Mouse (Mus musculus) MEL (cell line): ENCODE measurements at regions not wholly inside any gene's neighbourhood (a gene's known extent, or its start where the extent isn't known, plus 50 kb on each side); places are given as distances from the start of the nearest gene placed in this dataset.
A peak's percentile ranks its signal among the peaks of the same experiment; 100 is the strongest.

Experiments used
- DNase-seq: peaks from one replicate; pipeline ENCODE4 v3.0.0; 2011; ENCODE audit warnings: low read depth, low spot score
- H3K27ac ChIP-seq: 2 replicates; pipeline ENCODE4 v1.5.1; 2012; ENCODE audit warnings: low read depth, mild to moderate bottlenecking, control low read depth, low read length, moderate library complexity; ENCODE audit not compliant: control insufficient read depth
- H3K27me3 ChIP-seq, 2 experiments: fragments of 150-350 bp in 1 of 2; sonication (generic) in 1 of 2; 2 replicates each; pipeline ENCODE4 v1.6.1; 2012; ENCODE audit warnings: low read length in 2 of 2, mild to moderate bottlenecking in 2 of 2, improper control_type of control experiment in 1 of 2, moderate library complexity in 1 of 2; ENCODE audit not compliant: insufficient read depth in 2 of 2, control insufficient read depth in 1 of 2
- H3K36me3 ChIP-seq, 2 experiments: 2 replicates each; pipeline ENCODE4 v1.6.1; 2012 to 2014; ENCODE audit warnings: low read length in 2 of 2, improper control_type of control experiment in 1 of 2, inconsistent platforms in 1 of 2, mild to moderate bottlenecking in 1 of 2; ENCODE audit not compliant: insufficient read depth in 2 of 2, control insufficient read depth in 1 of 2
- H3K4me1 ChIP-seq, 2 experiments: fragments of 150-350 bp in 1 of 2; sonication (generic) in 1 of 2; 2 replicates each; pipeline ENCODE4 v1.6.1; 2012; ENCODE audit warnings: low read length in 2 of 2, improper control_type of control experiment in 1 of 2, mild to moderate bottlenecking in 1 of 2; ENCODE audit not compliant: insufficient read depth in 2 of 2, control insufficient read depth in 1 of 2
- H3K4me3 ChIP-seq, 2 experiments: fragments of 150-350 bp in 1 of 2; sonication (generic) in 1 of 2; 2 replicates each; pipeline ENCODE4 v1.5.1; 2012; ENCODE audit warnings: low read depth in 2 of 2, low read length in 2 of 2, mild to moderate bottlenecking in 2 of 2, moderate library complexity in 2 of 2, control low read depth in 1 of 2, improper control_type of control experiment in 1 of 2; ENCODE audit not compliant: control insufficient read depth in 1 of 2, insufficient read depth in 1 of 2
- H3K79me2 ChIP-seq: 2 replicates; pipeline ENCODE4 v1.6.1; 2012; ENCODE audit warnings: mild to moderate bottlenecking, low read length, moderate library complexity; ENCODE audit not compliant: control insufficient read depth, poor library complexity, insufficient read depth
- H3K9ac ChIP-seq: 2 replicates; pipeline ENCODE4 v1.6.1; 2012; ENCODE audit warnings: low read depth, mild to moderate bottlenecking, control low read depth, low read length, moderate library complexity; ENCODE audit not compliant: control insufficient read depth, poor library complexity, severe bottlenecking
- H3K9me3 ChIP-seq: fragments of 150-350 bp; sonication (generic); replicated peaks from 2 replicates; pipeline ENCODE4 v1.6.1; 2012; ENCODE audit warnings: mild to moderate bottlenecking, low read length, improper control_type of control experiment, moderate library complexity; ENCODE audit not compliant: insufficient read depth
- BHLHE40 ChIP-seq: IDR thresholded peaks from 2 replicates; pipeline ENCODE4 v1.6.1; 2012; ENCODE audit warnings: low read depth, mild to moderate bottlenecking, inconsistent platforms, low read length, improper control_type of control experiment, borderline replicate concordance
- ETS1 ChIP-seq: IDR thresholded peaks from 2 replicates; pipeline ENCODE4 v1.6.1; 2012; ENCODE audit warnings: low read depth, mild to moderate bottlenecking, inconsistent platforms, low read length, improper control_type of control experiment, moderate library complexity
- GATA1 ChIP-seq: IDR thresholded peaks from 2 replicates; pipeline ENCODE4 v1.6.1; 2011; ENCODE audit warnings: low read depth, low read length, improper control_type of control experiment
- HCFC1 ChIP-seq: IDR thresholded peaks from 2 replicates; pipeline ENCODE4 v1.6.1; 2012; ENCODE audit warnings: low read depth, mild to moderate bottlenecking, inconsistent platforms, low read length, improper control_type of control experiment, moderate library complexity
- MAFK ChIP-seq: IDR thresholded peaks from 2 replicates; pipeline ENCODE4 v1.6.1; 2011; ENCODE audit warnings: low read depth, mild to moderate bottlenecking, low read length, improper control_type of control experiment, borderline replicate concordance
- MAX ChIP-seq: IDR thresholded peaks from 2 replicates; pipeline ENCODE4 v1.6.1; 2011; ENCODE audit warnings: low read length, improper control_type of control experiment
- MAZ ChIP-seq: IDR thresholded peaks from 2 replicates; pipeline ENCODE4 v1.6.1; 2012; ENCODE audit warnings: low read depth, mild to moderate bottlenecking, inconsistent platforms, low read length, improper control_type of control experiment
- MXI1 ChIP-seq: IDR thresholded peaks from 2 replicates; pipeline ENCODE4 v1.6.1; 2011; ENCODE audit warnings: mild to moderate bottlenecking, low read depth, low read length, improper control_type of control experiment
- NELFE ChIP-seq: IDR thresholded peaks from 2 replicates; pipeline ENCODE4 v1.6.1; 2011; ENCODE audit warnings: low read depth, low read length, improper control_type of control experiment
- POLR2A ChIP-seq, 2 experiments: IDR thresholded peaks; 2 replicates each; pipeline ENCODE4 v1.6.1; 2011 to 2012; ENCODE audit warnings: low read length in 2 of 2, mild to moderate bottlenecking in 2 of 2, control low read depth in 1 of 2, improper control_type of control experiment in 1 of 2, low read depth in 1 of 2, moderate library complexity in 1 of 2; ENCODE audit not compliant: control insufficient read depth in 1 of 2, insufficient read depth in 1 of 2, poor library complexity in 1 of 2
- POLR2AphosphoS2 ChIP-seq: IDR thresholded peaks from 2 replicates; pipeline ENCODE4 v1.6.1; 2011; ENCODE audit warnings: low read length, improper control_type of control experiment
- POLR2AphosphoS5 ChIP-seq: IDR thresholded peaks from 2 replicates; pipeline ENCODE4 v1.6.1; 2012; ENCODE audit warnings: low read depth, borderline replicate concordance, mild to moderate bottlenecking, inconsistent platforms, low read length, moderate library complexity, mixed read lengths
- RCOR1 ChIP-seq: IDR thresholded peaks from 2 replicates; pipeline ENCODE4 v1.6.1; 2012; ENCODE audit warnings: low read depth, mild to moderate bottlenecking, inconsistent platforms, low read length, improper control_type of control experiment
- SIN3A ChIP-seq: IDR thresholded peaks from 2 replicates; pipeline ENCODE4 v1.6.1; 2012; ENCODE audit warnings: low read length, improper control_type of control experiment, inconsistent platforms
- SMC3 ChIP-seq: IDR thresholded peaks from 2 replicates; pipeline ENCODE4 v1.6.1; 2011; ENCODE audit warnings: low read depth, low read length, improper control_type of control experiment
- TCF12 ChIP-seq: IDR thresholded peaks from 2 replicates; pipeline ENCODE4 v1.6.1; 2014; ENCODE audit warnings: low read depth, mild to moderate bottlenecking, inconsistent platforms, low read length, improper control_type of control experiment, moderate library complexity
- USF2 ChIP-seq, 2 experiments: IDR thresholded peaks; 2 replicates each; pipeline ENCODE4 v1.6.1; 2011 to 2012; ENCODE audit warnings: improper control_type of control experiment in 2 of 2, low read length in 2 of 2, borderline replicate concordance in 1 of 2, inconsistent platforms in 1 of 2, low read depth in 1 of 2, mild to moderate bottlenecking in 1 of 2; ENCODE audit not compliant: insufficient read depth in 1 of 2
- ZC3H11A ChIP-seq: IDR thresholded peaks from 2 replicates; pipeline ENCODE4 v1.6.1; 2012; ENCODE audit warnings: low read depth, mild to moderate bottlenecking, inconsistent platforms, low read length, improper control_type of control experiment
- ZKSCAN1 ChIP-seq: IDR thresholded peaks from 2 replicates; pipeline ENCODE4 v1.6.1; 2012; ENCODE audit warnings: low read depth, mild to moderate bottlenecking, inconsistent platforms, low read length, improper control_type of control experiment, moderate library complexity
- ZMIZ1 ChIP-seq: IDR thresholded peaks from 2 replicates; pipeline ENCODE4 v1.6.1; 2012; ENCODE audit warnings: low read depth, mild to moderate bottlenecking, inconsistent platforms, low read length, improper control_type of control experiment, moderate library complexity
- ZNF384 ChIP-seq: IDR thresholded peaks from 2 replicates; pipeline ENCODE4 v1.6.1; 2012; ENCODE audit warnings: low read depth, mild to moderate bottlenecking, inconsistent platforms, low read length, improper control_type of control experiment

DNA sequence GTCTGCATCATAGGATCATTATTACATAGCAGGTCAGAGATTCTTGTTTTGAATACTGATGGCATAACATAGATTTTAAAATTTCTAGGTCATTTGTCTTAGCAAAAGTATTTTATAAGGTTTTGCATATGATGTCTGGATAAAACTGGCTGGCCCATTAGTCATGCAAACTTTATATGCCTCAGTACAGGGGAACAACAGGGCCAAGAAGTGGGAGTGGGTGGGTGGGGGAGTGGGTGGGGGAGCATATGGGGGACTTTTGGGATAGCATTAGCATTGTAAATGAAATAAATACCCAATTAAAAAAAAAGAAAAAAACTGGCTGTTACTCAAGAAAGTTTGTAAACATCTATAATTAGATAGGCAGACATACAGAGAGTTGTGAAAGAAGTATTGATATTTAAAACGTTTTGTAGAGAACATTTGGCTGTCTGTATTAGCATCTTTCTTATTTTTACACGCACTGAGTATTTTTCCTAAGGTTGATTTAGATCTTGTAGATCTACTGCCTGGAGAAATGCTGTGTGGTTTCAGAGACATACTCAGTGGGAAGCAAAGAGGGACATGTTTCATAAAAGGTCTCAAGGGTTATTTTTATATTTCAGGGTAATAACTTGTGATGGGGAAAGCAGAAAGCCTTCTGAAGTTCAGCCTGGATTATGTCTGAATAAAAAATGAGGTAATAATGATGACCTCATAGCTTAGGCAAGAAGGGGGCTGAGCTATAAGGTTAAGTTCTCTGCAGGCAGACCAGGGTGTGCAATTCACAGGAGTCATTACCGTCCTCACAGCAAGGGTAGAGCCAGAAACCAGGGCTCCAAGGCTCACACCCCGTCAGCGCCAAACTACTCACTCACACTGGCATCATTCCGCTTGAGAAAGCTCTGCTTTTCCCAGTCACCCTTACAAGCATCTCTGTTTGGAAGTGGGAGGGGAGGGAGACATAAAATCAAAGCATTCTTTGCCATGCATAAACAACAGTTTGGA, 95.4 kb downstream of the Isl1 start:
- Histone ChIP-seq H3K79me2 (no peaks in the 10 kb centered on the region), H3K9ac (no peak overlapping the region), H3K4me1 (no peaks in the 10 kb centered on the region)
- DNase-seq = no peak
- no peak for TF ChIP-seq HCFC1
- TF ChIP-seq RCOR1 = no peak
- no peak for TF ChIP-seq USF2 (IDR thresholded peaks at IDR 0.05; ENCODE audit: borderline replicate concordance in 1 of 2, insufficient read depth in 1 of 2, low read depth in 1 of 2, low read length in 2 of 2)
- no peak for TF ChIP-seq ZKSCAN1
- TF ChIP-seq BHLHE40 = no peak
- TF ChIP-seq SMC3 = no peak
- TF ChIP-seq ETS1 = no peak
- TF ChIP-seq NELFE = no peak
- no peak for TF ChIP-seq MXI1
- TF ChIP-seq GATA1 = no peak
- TF ChIP-seq MAX = no peak
- TF ChIP-seq SIN3A = no peak
- TF ChIP-seq MAZ = no peak
- TF ChIP-seq, all 39 proteins: peak for 0
- Histone ChIP-seq H3K27me3 (no peaks in the 10 kb centered on the region), H3K4me3 (no peak overlapping the region), H3K36me3 (no peaks in the 10 kb centered on the region), H3K27ac (no peak overlapping the region), H3K9me3 (no peaks in the 10 kb centered on the region)

GRCm38 (mm10) chr13:116201177-116201920, 108.1 kb downstream of the Isl1 start:
- H3K79me2 ChIP-seq = no peaks in the 10 kb centered on the region
- H3K9me3 ChIP-seq = no peaks in the 10 kb centered on the region
- DNase-seq = peak; percentile 4
- no peaks in the 10 kb centered on the region for H3K27me3 ChIP-seq
- TF ChIP-seq SMC3 (no peak), MAX (no peak), SIN3A (no peak), ZNF384 (no peak), MAFK (no peak), POLR2AphosphoS2 (no peak), POLR2A (IDR thresholded peaks at IDR 0.05; ENCODE audit: control insufficient read depth in 1 of 2, insufficient read depth in 1 of 2, low read depth in 1 of 2, low read length in 2 of 2, poor library complexity in 1 of 2) (no peak), POLR2AphosphoS5 (no peak), GATA1 (no peak), RCOR1 (no peak), TCF12 (no peak), ZMIZ1 (no peak), ZC3H11A (no peak)
- no peak overlapping the region for H3K27ac ChIP-seq
- H3K9ac ChIP-seq = 0 out of 2 replicates have a peak overlapping the region, but pooled peaks have one; percentile 25
- peak overlapping the region; percentile 48 to 61 for H3K4me3 ChIP-seq
- no peaks in the 10 kb centered on the region for H3K36me3 ChIP-seq
- no peaks in the 10 kb centered on the region for H3K4me1 ChIP-seq
